Mouse (Mus musculus) MEL (cell line): ENCODE results near the gene Sapcd1. TPM values are rescaled to one million over a fixed set of nuclear protein-coding genes. Genes with fewer than 3 reads are reported as not detected.

Source experiments
- DNase-seq: peaks from one replicate; pipeline ENCODE4 v3.0.0; 2011; ENCODE audit warnings: low read depth, low spot score
- H3K27ac ChIP-seq: 2 replicates; pipeline ENCODE4 v1.5.1; 2012; ENCODE audit warnings: low read depth, mild to moderate bottlenecking, control low read depth, low read length, moderate library complexity; ENCODE audit not compliant: control insufficient read depth
- H3K27me3 ChIP-seq, 2 experiments: fragments of 150-350 bp in 1 of 2; sonication (generic) in 1 of 2; 2 replicates each; pipeline ENCODE4 v1.6.1; 2012; ENCODE audit warnings: low read length in 2 of 2, mild to moderate bottlenecking in 2 of 2, improper control_type of control experiment in 1 of 2, moderate library complexity in 1 of 2; ENCODE audit not compliant: insufficient read depth in 2 of 2, control insufficient read depth in 1 of 2
- H3K36me3 ChIP-seq, 2 experiments: 2 replicates each; pipeline ENCODE4 v1.6.1; 2012 to 2014; ENCODE audit warnings: low read length in 2 of 2, improper control_type of control experiment in 1 of 2, inconsistent platforms in 1 of 2, mild to moderate bottlenecking in 1 of 2; ENCODE audit not compliant: insufficient read depth in 2 of 2, control insufficient read depth in 1 of 2
- H3K4me1 ChIP-seq, 2 experiments: fragments of 150-350 bp in 1 of 2; sonication (generic) in 1 of 2; 2 replicates each; pipeline ENCODE4 v1.6.1; 2012; ENCODE audit warnings: low read length in 2 of 2, improper control_type of control experiment in 1 of 2, mild to moderate bottlenecking in 1 of 2; ENCODE audit not compliant: insufficient read depth in 2 of 2, control insufficient read depth in 1 of 2
- H3K4me3 ChIP-seq, 2 experiments: fragments of 150-350 bp in 1 of 2; sonication (generic) in 1 of 2; 2 replicates each; pipeline ENCODE4 v1.5.1; 2012; ENCODE audit warnings: low read depth in 2 of 2, low read length in 2 of 2, mild to moderate bottlenecking in 2 of 2, moderate library complexity in 2 of 2, control low read depth in 1 of 2, improper control_type of control experiment in 1 of 2; ENCODE audit not compliant: control insufficient read depth in 1 of 2, insufficient read depth in 1 of 2
- H3K79me2 ChIP-seq: 2 replicates; pipeline ENCODE4 v1.6.1; 2012; ENCODE audit warnings: mild to moderate bottlenecking, low read length, moderate library complexity; ENCODE audit not compliant: control insufficient read depth, poor library complexity, insufficient read depth
- H3K9ac ChIP-seq: 2 replicates; pipeline ENCODE4 v1.6.1; 2012; ENCODE audit warnings: low read depth, mild to moderate bottlenecking, control low read depth, low read length, moderate library complexity; ENCODE audit not compliant: control insufficient read depth, poor library complexity, severe bottlenecking
- H3K9me3 ChIP-seq: fragments of 150-350 bp; sonication (generic); replicated peaks from 2 replicates; pipeline ENCODE4 v1.6.1; 2012; ENCODE audit warnings: mild to moderate bottlenecking, low read length, improper control_type of control experiment, moderate library complexity; ENCODE audit not compliant: insufficient read depth
- BHLHE40 ChIP-seq: IDR thresholded peaks from 2 replicates; pipeline ENCODE4 v1.6.1; 2012; ENCODE audit warnings: low read depth, mild to moderate bottlenecking, inconsistent platforms, low read length, improper control_type of control experiment, borderline replicate concordance
- ETS1 ChIP-seq: IDR thresholded peaks from 2 replicates; pipeline ENCODE4 v1.6.1; 2012; ENCODE audit warnings: low read depth, mild to moderate bottlenecking, inconsistent platforms, low read length, improper control_type of control experiment, moderate library complexity
- GABPA ChIP-seq: IDR thresholded peaks from 2 replicates; pipeline ENCODE4 v1.6.1; 2012; ENCODE audit warnings: low read depth, mild to moderate bottlenecking, inconsistent platforms, low read length, improper control_type of control experiment, moderate library complexity
- JUND ChIP-seq: IDR thresholded peaks from 2 replicates; pipeline ENCODE4 v1.6.1; 2011; ENCODE audit warnings: low read depth, mild to moderate bottlenecking, improper control_type of control experiment, low read length
- MAFK ChIP-seq: IDR thresholded peaks from 2 replicates; pipeline ENCODE4 v1.6.1; 2011; ENCODE audit warnings: low read depth, mild to moderate bottlenecking, low read length, improper control_type of control experiment, borderline replicate concordance
- MAX ChIP-seq: IDR thresholded peaks from 2 replicates; pipeline ENCODE4 v1.6.1; 2011; ENCODE audit warnings: low read length, improper control_type of control experiment
- MAZ ChIP-seq: IDR thresholded peaks from 2 replicates; pipeline ENCODE4 v1.6.1; 2012; ENCODE audit warnings: low read depth, mild to moderate bottlenecking, inconsistent platforms, low read length, improper control_type of control experiment
- MEF2A ChIP-seq: IDR thresholded peaks from 2 replicates; pipeline ENCODE4 v1.6.1; 2014; ENCODE audit warnings: low read depth, mild to moderate bottlenecking, inconsistent platforms, low read length, improper control_type of control experiment; ENCODE audit not compliant: poor library complexity, insufficient replicate concordance, severe bottlenecking; ENCODE audit errors: extremely low read depth
- MXI1 ChIP-seq: IDR thresholded peaks from 2 replicates; pipeline ENCODE4 v1.6.1; 2011; ENCODE audit warnings: mild to moderate bottlenecking, low read depth, low read length, improper control_type of control experiment
- MYC ChIP-seq: IDR thresholded peaks from 2 replicates; pipeline ENCODE4 v1.6.1; 2011; ENCODE audit warnings: low read depth, mild to moderate bottlenecking, low read length, improper control_type of control experiment, moderate library complexity
- POLR2A ChIP-seq, 2 experiments: IDR thresholded peaks; 2 replicates each; pipeline ENCODE4 v1.6.1; 2011 to 2012; ENCODE audit warnings: low read length in 2 of 2, mild to moderate bottlenecking in 2 of 2, control low read depth in 1 of 2, improper control_type of control experiment in 1 of 2, low read depth in 1 of 2, moderate library complexity in 1 of 2; ENCODE audit not compliant: control insufficient read depth in 1 of 2, insufficient read depth in 1 of 2, poor library complexity in 1 of 2
- POLR2AphosphoS2 ChIP-seq: IDR thresholded peaks from 2 replicates; pipeline ENCODE4 v1.6.1; 2011; ENCODE audit warnings: low read length, improper control_type of control experiment
- POLR2AphosphoS5 ChIP-seq: IDR thresholded peaks from 2 replicates; pipeline ENCODE4 v1.6.1; 2012; ENCODE audit warnings: low read depth, borderline replicate concordance, mild to moderate bottlenecking, inconsistent platforms, low read length, moderate library complexity, mixed read lengths
- SIN3A ChIP-seq: IDR thresholded peaks from 2 replicates; pipeline ENCODE4 v1.6.1; 2012; ENCODE audit warnings: low read length, improper control_type of control experiment, inconsistent platforms
- TBP ChIP-seq: IDR thresholded peaks from 2 replicates; pipeline ENCODE4 v1.8.0; 2011; ENCODE audit warnings: low read depth, low read length, improper control_type of control experiment
- TCF12 ChIP-seq: IDR thresholded peaks from 2 replicates; pipeline ENCODE4 v1.6.1; 2014; ENCODE audit warnings: low read depth, mild to moderate bottlenecking, inconsistent platforms, low read length, improper control_type of control experiment, moderate library complexity
- USF2 ChIP-seq, 2 experiments: IDR thresholded peaks; 2 replicates each; pipeline ENCODE4 v1.6.1; 2011 to 2012; ENCODE audit warnings: improper control_type of control experiment in 2 of 2, low read length in 2 of 2, borderline replicate concordance in 1 of 2, inconsistent platforms in 1 of 2, low read depth in 1 of 2, mild to moderate bottlenecking in 1 of 2; ENCODE audit not compliant: insufficient read depth in 1 of 2
- ZKSCAN1 ChIP-seq: IDR thresholded peaks from 2 replicates; pipeline ENCODE4 v1.6.1; 2012; ENCODE audit warnings: low read depth, mild to moderate bottlenecking, inconsistent platforms, low read length, improper control_type of control experiment, moderate library complexity
- ZNF384 ChIP-seq: IDR thresholded peaks from 2 replicates; pipeline ENCODE4 v1.6.1; 2012; ENCODE audit warnings: low read depth, mild to moderate bottlenecking, inconsistent platforms, low read length, improper control_type of control experiment
- polyA plus RNA-seq, 2 experiments: library from polyadenylated mRNA; stranded (reverse) in 1 of 2; unstranded in 1 of 2; fragments of >175 nt in 1 of 2; fragments of >200 nt in 1 of 2; gene quantifications; 2 replicates each; pipeline versions ENCODE4 v1.2.1 to v1.2.4; 2012; ENCODE audit warnings: low replicate concordance in 2 of 2, low read depth in 1 of 2; ENCODE audit not compliant: insufficient read length in 2 of 2, insufficient read depth in 1 of 2, missing spikeins in 1 of 2
- total RNA-seq: library from RNA; depleted of rRNA; stranded (reverse); fragments of 300-350 nt; gene quantifications from 2 replicates; pipeline ENCODE4 v1.2.3, GENCODE M21; 2012

The Sapcd1 gene
- total and polyA plus RNA-seq, 3 experiments: 124 to 164 TPM; not detected in 1

- Histone ChIP-seq H3K27ac (no peak overlapping the region), H3K4me3 (no peak overlapping the region), H3K79me2 (peaks cover 2% of the 10 kb centered on the region), H3K27me3 (no peaks in the 10 kb centered on the region)
- DNase-seq: no peak
- TF ChIP-seq POLR2AphosphoS5 (no peak), ZKSCAN1 (no peak), ZNF384 (no peak), SIN3A (no peak), MAX (no peak), TCF12 (no peak), POLR2AphosphoS2 (no peak), MEF2A (no peak), BHLHE40 (no peak), POLR2A (IDR thresholded peaks at IDR 0.05; ENCODE audit: control insufficient read depth in 1 of 2, insufficient read depth in 1 of 2, low read depth in 1 of 2, low read length in 2 of 2, poor library complexity in 1 of 2) (no peak), TBP (no peak), MAFK (no peak), ETS1 (no peak), USF2 (IDR thresholded peaks at IDR 0.05; ENCODE audit: borderline replicate concordance in 1 of 2, insufficient read depth in 1 of 2, low read depth in 1 of 2, low read length in 2 of 2) (no peak), MXI1 (no peak), GABPA (no peak), MYC (no peak)
- TF ChIP-seq, all 39 proteins: peak for 0
- H3K9me3 ChIP-seq: no peaks in the 10 kb centered on the region
- H3K9ac ChIP-seq: no peak overlapping the region
- peaks cover 0 to 8% of the 10 kb centered on the region in 2 experiments; a peak in 2 of 4 replicates for H3K36me3 ChIP-seq
- H3K4me1 ChIP-seq: peaks cover 3 to 12% of the 10 kb centered on the region in 2 experiments; a peak in 2 of 4 replicates
These were observed 4.6 kb upstream of the Sapcd1 start for GRCm38 (mm10) chr17:35032323-35032870.

GRCm38 (mm10) chr17:35031880-35032279, 4.1 kb upstream of the Sapcd1 start:
- Histone ChIP-seq H3K27me3 (no peaks in the 10 kb centered on the region), H3K9me3 (no peaks in the 10 kb centered on the region), H3K79me2 (peaks cover 4% of the 10 kb centered on the region), H3K36me3 (peaks cover 0 to 8% of the 10 kb centered on the region in 2 experiments; a peak in 2 of 4 replicates), H3K4me1 (peaks cover 3 to 12% of the 10 kb centered on the region in 2 experiments; a peak in 2 of 4 replicates), H3K27ac (no peak overlapping the region), H3K4me3 (no peak overlapping the region), H3K9ac (no peak overlapping the region)
- TF ChIP-seq ETS1 (no peak), ZNF384 (no peak), MAZ (no peak), POLR2AphosphoS2 (no peak), JUND (no peak)
- DNase-seq: no peak
